Mouse (Mus musculus) testis, postnatal 14 days (tissue): ENCODE results near the gene 2810408A11Rik.

ENCODE experiments used
- DNase-seq: peaks from one replicate; pipeline ENCODE4 v3.0.0; 2021; ENCODE audit warnings: low spot score

Gene 2810408A11Rik

GRCm38 (mm10) chr11:69900471-69901405 is at the start of gene 2810408A11Rik, which contains the start of gene Neurl4:
TSS of gene 2810408A11Rik (minus strand) at chr11:69900987.
TSS of gene Neurl4 (plus strand) at chr11:69901072.
- peak; percentile 93 for DNase-seq

- DNase-seq: peak; percentile 84
Observed at GRCm38 (mm10) chr11:69948763-69949150, 48.0 kb upstream of the 2810408A11Rik start.

- peak; percentile 92 for DNase-seq
Observed at GRCm38 (mm10) chr11:69948066-69948762, 47.4 kb upstream of the 2810408A11Rik start, which contains the start of gene Slc2a4. TSS of gene Slc2a4 (minus strand) at chr11:69948188.

GRCm38 (mm10) chr11:69947337-69948065 is 46.7 kb upstream of the 2810408A11Rik start:
- no peak for DNase-seq

GRCm38 (mm10) chr11:69945997-69946891 is 45.5 kb upstream of the 2810408A11Rik start:
- DNase-seq: no peak

- no peak for DNase-seq
Observed at GRCm38 (mm10) chr11:69945216-69945615, 44.4 kb upstream of the 2810408A11Rik start.

GRCm38 (mm10) chr11:69940962-69941361 is 40.2 kb upstream of the 2810408A11Rik start:
- DNase-seq: no peak

- DNase-seq: no peak
Observed at GRCm38 (mm10) chr11:69939731-69940130, 38.9 kb upstream of the 2810408A11Rik start.

- DNase-seq: no peak
Observed at GRCm38 (mm10) chr11:69939181-69939580, 38.4 kb upstream of the 2810408A11Rik start.

GRCm38 (mm10) chr11:69938401-69938979 is 37.7 kb upstream of the 2810408A11Rik start:
- no peak for DNase-seq

GRCm38 (mm10) chr11:69937834-69938233 is 37.0 kb upstream of the 2810408A11Rik start:
- no peak for DNase-seq

GRCm38 (mm10) chr11:69937385-69937784 is 36.6 kb upstream of the 2810408A11Rik start:
- DNase-seq: peak; percentile 37

- no peak for DNase-seq
Observed at GRCm38 (mm10) chr11:69936714-69937347, 36.0 kb upstream of the 2810408A11Rik start.

- DNase-seq: peak; percentile 73
Observed at GRCm38 (mm10) chr11:69936156-69936555, 35.4 kb upstream of the 2810408A11Rik start.

- peak; percentile 98 for DNase-seq
Observed at GRCm38 (mm10) chr11:69935137-69935879, 34.5 kb upstream of the 2810408A11Rik start, which contains the start of gene Ybx2. TSS of gene Ybx2 (plus strand) at chr11:69935796.

GRCm38 (mm10) chr11:69934681-69935080 is 33.9 kb upstream of the 2810408A11Rik start:
- DNase-seq: no peak

- peak; percentile 89 for DNase-seq
Observed at GRCm38 (mm10) chr11:69934169-69934568, 33.4 kb upstream of the 2810408A11Rik start.

- no peak for DNase-seq
Observed at GRCm38 (mm10) chr11:69933066-69933465, 32.3 kb upstream of the 2810408A11Rik start.

GRCm38 (mm10) chr11:69932254-69932653 is 31.5 kb upstream of the 2810408A11Rik start:
- DNase-seq: no peak
